Mouse (Mus musculus) MN1 (cell line): ENCODE data around the gene Surf4.
"Not testable (repeated sequence)": the region's sequence is repeated elsewhere in the genome, so short reads cannot be mapped to it uniquely, and the experiment has no call there.

Experiments
- DNase-seq: peaks from one replicate; pipeline ENCODE4 v3.0.0-alpha.2; 2016; ENCODE audit warnings: low spot score

Gene Surf4

DNA sequence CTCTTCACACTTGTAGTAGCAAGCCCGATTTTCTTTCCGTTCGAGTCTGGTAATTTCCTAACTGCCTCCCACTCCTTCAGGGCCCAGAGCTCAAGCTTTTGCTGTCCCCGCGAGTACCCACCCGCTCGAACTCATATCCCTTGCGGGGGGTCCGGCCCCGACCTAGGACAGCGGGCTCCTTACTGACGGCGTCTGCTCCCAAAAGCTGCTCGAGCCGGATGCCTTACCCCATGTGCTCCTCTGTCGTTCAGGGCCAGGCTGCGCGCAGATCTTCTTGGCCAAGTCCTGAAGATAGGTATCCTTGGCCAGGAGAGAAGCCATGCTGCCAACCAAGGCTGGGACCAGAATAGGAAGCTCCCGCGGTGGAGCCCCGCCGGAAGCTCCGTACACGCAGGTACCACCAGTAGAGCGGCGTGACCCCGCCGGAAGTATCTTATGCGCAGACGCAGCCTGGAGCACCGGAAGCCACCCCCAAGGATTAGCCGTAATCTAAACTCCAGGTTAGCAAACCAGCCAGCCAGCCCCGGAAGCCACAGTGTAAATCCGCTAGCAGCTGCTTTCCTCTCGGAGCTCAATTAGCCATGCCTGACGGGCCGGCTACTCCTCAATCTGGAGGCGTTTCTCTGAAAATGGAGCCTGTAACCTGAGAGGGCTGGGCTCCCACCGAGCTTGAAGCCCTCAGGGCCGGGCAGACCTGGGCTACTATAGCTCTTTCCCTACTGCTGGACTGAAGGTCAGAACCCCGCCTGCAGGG is 31.1 kb downstream of the Surf4 start, which contains the start of gene Surf6:
Gene Surf6, minus strand, starts transcription at position 413 of the 754 bp plus-strand sequence.
- peak; percentile 95 for DNase-seq

DNA sequence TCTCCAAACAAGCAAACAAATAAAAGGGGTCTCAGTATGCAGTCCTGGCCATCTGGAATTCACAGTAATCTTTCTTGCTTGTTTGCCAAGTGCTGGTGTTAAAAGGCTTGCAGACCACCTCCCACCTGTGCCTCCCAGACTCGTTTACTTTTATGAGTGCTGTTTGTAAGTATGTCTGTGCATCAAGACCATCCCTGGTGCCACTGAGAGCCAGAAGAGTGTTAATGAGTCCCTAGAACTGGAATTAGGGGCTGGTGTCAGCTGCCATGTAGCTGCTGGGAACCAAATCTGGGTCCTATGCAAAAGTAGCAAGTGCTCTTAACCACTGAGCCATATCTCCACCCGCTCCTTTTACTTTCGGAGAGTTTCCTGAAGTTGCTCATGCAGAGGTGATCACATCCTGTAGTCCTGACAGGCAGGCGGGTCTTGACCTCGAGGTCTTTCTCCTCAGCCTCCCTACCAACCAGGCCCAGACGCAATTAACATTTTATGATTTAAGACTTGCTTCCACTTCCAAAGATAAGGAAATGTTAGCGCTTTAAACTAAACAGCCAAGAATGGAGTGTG is 31.8 kb downstream of the Surf4 start:
- no peak for DNase-seq

DNA sequence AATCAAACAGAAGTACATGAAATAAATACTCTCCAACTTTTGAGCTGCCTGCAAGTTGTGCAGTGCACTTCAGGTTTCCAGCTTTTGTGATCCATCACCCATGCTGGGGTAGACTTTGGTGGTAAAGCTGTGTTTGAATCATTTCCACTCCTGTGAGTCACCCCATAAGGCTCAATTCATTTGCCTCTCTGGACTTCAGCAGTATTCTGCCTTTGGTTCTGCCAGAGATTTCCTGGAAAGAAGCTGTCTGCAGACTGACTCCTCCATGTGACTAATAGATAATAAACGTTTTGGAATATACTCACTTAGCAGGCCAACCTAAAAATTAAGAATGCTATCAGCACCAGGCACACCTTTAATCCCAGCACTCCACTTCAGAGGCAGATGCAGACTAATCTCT is 33.0 kb downstream of the Surf4 start:
- no peak for DNase-seq

DNA sequence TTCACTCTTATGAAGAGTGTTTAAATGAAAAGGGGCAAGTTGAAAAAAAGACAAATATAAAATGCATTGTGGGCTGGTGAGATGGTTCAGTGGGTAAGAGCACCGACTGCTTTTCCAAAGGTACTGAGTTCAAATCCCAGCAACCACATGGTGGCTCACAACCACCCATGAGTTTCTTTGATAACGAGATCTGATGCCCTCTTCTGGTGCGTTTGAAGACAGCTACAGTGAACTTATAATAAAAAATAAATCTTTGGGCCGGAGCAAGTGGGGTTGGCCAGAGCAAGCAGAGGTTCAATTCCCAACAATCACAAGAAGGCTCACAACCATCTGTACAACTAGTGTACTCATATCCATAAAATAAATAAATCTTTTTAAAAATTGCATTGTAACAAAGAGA is 37.8 kb downstream of the Surf4 start:
- no peak for DNase-seq

DNA sequence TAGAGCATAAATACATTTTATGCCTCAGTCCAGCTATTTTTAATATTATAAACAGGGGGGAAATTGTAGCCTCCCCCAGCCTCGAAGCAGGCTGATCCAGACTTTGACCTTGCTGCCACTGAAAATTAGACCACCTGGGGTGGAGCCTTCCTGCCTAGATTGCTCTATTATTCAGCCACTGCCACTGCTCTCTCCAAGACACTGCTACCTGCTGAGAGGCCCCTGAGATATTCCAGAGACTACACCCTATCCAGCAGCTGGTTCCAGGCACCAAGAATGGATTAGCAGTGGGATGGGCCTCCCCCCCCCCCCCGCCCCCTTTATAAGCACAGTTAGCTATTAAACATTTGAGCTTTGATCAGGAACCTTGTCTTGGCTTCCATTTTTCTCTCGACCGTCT is 47.6 kb downstream of the Surf4 start:
- not testable (repeated sequence) for DNase-seq

DNA sequence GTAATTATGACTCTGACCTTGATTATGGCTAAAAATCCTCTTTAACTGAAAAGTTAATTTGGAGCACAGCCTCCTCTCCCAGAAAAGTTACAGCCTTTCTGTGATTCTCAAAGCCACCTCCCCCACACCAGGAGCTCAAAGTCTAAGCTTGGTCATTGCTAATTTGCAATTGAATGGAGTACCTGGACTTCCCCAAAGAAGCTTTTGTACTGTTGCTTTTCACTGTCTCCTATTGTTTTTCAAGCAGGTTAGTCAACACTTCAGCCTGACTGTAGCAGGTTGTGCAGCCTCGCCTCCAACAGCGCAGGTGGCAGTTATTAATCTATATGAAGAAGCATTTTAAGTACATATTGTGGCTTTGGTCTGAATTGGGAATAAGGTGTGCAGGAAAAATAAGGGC is 48.2 kb downstream of the Surf4 start:
- DNase-seq: not testable (repeated sequence)

DNA sequence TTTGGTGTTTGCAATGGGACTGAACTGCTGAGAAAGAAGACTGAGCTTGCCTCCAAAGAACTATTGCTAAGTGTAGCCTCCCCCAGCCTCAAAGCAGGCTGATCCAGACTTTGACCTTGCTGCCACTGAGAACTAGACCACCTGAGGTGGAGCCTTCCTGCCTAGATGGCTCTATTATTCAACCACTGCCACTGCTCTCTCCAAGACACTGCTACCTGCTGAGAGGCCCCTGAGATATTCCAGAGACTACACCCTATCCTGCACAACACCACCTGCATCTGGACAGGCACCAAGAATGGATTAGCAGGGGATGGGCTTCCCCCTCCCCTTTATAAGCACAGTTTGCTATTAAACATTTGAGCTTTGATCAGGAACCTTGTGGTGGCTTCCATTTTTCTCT is 55.2 kb downstream of the Surf4 start:
- DNase-seq: no peak

DNA sequence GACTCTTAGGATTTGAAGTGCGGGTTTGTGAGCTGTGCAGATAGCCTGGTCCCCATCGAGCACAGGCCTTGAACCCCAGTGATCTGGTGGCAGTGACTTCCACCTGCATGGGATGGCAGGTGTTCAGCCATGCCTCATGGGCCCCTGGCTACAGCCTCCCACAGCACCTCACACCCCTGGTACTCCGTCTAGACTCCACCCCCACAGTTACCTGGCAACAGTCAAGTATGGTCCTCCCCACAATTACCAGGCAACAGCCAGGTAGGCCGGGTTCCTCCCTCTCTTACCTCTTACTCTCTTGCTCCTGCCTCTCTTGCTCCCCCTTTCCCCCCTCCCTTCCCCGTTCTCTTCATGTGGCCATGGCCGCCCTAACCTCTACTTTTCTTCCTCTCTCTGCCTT is 63.1 kb downstream of the Surf4 start:
- no peak for DNase-seq
